Mouse (Mus musculus) ES-CJ7 (cell line): ENCODE measurements around the gene Gm11127.
"Not testable (repeated sequence)": the region's sequence is repeated elsewhere in the genome, so short reads cannot be mapped to it uniquely, and the experiment has no call there.

Experiments used
- DNase-seq: peaks from one replicate; pipeline ENCODE4 v3.0.0; 2011; ENCODE audit warnings: low read depth, low spot score

The Gm11127 gene

DNA sequence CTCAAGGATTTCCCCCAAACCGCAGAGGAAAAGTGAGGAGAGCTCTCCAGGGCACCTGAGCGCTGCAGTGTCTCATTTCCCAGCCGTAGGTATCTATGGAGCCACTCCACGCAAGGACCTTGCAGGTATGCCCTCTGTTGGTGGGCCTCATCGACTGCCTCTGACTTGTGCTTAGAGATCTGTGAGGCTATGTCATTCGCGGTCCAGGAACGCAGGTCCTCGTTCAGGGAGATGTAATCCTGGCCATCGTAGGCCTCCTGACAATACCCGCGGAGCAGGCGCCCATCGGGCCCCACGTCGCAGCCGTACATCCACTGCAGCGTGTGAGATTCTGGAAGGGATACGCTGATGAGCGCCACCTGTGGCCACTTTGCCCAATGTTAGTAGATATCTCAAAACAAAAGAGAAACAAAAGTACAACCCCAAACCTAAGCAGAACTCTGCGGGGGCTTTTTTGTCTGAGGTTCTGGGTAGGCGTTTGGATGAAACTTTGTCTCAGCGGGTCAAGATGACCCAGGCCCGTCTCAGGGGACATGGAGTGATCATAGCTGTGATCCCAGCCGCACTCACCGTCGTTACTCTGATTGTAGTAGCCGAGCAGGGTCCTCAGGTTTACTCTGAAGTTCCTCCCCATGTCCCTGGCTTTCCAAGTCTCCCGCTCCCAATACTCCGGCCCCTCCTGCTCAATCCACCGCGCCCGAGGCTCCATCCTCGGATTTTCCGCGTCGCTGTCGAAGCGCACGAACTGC lies 26.4 kb downstream of the Gm11127 start:
- DNase-seq: peak; percentile 38

DNA sequence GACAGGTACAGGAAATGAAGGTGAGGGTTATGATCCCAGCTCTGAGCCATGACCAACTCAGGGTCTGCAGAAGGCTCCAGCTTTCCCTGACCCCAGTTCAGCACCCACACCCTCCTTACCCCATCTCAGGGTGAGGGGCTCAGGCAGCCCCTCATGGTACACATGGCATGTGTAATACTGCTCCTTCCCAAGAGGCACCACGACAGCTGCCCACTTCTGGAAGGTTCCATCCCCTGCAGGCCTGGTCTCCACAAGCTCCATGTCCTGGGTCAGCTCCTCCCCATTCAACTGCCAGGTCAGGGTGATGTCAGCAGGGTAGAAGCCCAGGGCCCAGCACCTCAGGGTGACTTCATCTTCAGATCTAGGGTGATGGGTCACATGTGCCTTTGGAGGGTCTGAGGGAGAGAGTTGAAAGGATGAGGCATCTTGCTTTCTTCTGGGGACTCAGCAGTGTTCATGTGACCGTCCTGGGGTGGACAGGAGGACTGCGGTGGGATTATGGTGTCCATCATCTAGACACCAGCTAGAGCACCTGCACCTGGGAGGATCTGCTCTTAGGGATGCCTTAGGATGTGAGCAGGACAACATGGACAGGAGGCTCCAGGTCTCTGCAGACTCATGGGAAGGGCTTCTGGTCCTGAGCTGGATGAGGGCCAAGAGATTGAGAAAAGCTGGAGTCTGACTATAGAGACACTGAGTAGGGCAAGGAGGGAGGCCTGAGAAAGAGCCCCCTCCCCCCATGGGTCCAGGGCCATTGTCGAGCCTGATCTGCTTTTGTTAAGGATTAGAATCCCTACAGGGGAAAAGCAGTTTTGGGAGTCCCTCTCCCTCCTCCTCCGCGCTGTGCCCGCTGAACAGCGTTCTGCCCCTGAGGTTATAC lies 27.2 kb downstream of the Gm11127 start:
- DNase-seq: not testable (repeated sequence)

DNA sequence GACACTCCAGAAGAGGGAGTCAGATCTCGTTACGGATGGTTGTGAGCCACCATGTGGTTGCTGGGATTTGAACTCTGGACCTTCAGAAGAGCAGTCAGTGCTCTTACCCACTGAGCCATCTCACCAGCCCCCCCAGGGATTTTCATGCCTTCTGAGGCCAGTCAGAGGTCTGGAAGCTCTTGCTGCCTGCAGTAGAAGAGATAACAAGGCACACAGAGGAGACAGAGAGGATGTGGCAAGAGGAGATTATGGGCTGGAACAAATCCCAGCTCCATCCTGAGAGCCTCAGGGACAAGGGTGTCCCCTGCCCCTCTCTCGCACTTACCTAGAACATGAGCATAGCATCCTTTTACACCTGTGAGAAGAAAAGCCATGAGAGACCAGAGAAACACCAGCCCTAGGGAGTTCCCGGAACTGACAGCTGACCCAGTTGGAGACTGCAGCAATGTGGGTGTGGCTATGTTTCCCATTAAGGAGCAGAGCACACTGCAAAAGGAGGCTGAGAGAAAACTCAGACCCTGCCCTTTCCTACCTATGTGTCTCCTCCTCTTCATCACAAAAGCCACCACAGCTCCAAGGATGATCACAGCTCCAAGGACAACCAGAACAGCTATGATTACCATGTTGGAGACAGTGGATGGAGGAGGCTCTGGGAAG lies 28.0 kb downstream of the Gm11127 start:
- peak; percentile 51 for DNase-seq

DNA sequence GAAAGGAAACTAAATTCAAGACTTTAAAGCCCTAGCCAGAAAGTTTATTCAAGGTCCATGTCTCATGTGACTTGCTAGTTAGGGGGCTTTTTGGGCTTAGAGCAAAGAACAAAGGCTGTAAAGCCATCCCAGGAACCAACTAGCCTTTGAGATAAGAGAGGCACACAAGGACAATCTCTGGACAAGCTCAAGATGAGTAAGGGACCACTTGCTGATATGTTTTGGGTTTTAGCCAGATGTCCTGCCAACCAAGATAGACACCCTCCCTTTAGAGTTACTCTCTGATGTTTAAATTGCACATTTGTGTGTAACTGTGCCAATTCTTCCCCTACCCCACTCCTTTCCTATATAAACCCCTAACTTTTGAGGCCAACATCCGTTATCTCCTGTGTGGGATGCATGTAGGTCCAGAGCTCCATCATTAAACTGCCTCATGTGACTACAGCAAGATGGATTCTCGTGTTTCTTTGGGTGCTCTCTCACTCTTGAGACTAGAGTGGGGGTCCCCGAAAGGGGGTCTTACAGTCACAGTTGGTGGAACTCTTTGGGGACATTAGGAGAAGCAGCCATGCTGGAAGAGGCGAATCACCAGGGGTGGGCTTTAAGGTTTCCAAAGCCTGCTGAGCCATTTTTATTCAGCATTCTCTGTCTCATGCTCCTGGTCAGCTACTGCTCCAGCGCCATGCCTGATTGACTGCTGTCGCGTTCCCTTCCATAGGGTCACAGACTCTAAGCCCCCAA lies 29.1 kb downstream of the Gm11127 start:
- DNase-seq: no peak

DNA sequence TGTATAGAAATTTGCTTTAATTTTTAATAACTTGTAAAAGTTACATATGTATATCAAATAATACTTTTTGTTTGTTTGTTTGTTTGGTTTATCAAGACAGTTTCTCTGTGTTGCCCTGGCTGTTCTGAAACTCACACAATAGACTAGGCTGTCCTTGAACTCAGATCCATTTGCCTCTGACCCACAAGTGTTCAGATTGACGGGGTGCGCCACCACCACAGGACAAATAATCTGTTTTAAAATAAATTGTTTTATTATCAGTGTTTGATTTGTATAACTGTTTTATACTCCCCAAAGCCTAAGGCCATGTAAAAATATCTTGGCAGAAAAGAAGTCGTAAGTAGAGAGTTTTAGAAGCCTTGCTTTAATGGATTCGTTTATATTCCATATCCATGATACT lies 30.5 kb downstream of the Gm11127 start:
- DNase-seq: no peak

DNA sequence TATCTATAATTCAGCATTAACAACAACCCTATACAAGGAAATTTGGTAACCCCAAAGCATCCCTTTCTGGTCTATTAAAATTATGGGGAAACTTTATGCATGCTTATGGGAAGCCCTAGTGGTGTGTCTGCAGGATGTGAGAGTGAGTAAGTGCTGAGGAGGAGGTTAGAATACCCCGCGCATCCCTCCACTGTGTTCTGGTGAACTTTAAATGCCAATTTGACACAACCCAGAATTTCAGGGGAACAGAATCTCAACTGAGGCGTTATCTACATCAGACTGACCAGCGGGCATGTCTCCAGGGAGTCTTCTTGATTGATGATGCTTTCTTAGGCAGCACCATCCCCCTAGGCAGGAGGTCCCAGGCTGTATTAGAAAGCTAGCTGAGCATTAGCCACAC lies 32.3 kb downstream of the Gm11127 start:
- DNase-seq: no peak

DNA sequence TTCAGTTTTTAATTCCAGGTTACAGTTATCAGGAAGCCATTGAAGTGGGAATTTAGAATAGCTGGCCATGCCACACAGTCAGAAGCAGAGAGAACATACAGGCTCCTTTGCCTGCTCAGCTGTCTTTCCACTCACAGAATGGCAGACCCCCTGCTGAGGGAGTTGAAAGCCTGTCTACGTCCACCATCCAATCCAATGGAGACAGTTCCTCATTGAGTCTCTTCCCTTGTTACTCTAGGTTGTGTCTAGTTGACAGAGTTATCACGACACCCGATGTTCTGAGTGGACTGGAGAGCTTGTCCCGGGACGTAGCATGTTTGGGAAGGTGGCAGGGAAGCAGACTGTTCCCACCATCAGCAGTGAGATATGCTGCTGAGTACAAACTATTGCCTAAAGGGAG lies 33.0 kb downstream of the Gm11127 start:
- DNase-seq: no peak

DNA sequence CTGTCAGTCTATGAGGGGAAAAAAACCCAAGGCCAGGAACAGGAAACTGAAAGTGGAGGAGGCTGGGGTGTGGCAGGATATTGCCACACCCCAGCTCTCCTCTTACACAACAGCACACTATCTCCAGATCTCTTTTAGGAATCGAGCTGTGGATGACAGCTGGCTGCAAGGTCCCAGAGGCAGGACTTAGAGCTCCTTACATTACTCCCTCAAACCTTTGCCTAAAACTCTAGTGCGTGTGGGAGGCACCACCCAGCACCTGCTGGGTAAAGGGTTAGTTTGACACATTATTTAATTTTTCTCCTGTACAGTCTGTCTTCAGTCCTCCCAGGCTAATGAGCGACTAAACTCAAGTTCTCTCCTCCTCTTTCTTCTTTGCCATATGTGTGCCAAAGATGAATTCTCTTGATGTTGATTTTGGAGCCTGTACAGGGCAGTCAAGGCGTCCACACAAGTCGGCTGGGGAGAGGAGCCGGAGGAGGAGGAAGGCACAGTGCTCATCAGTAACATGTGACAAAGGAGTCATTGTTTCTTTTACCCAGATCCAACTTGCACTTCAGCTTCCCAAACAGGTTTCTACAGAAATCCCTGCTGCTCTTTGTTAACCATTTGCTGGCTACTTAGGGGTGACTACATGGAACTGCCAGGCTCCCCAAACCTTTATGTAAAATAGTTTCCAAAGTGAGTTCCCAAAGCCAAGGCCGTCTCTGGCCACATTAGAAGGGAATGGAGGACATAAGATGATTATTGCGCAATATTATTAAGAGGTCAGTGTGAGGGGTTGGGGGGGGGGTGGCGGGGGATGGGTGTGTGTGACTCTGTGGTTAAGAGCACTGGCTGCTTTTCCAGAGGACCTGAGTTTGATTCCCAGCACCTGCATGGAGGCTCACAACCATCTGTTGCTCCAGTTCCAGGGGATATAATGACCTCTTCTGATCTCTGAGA lies 34.2 kb downstream of the Gm11127 start:
- DNase-seq: no peak

DNA sequence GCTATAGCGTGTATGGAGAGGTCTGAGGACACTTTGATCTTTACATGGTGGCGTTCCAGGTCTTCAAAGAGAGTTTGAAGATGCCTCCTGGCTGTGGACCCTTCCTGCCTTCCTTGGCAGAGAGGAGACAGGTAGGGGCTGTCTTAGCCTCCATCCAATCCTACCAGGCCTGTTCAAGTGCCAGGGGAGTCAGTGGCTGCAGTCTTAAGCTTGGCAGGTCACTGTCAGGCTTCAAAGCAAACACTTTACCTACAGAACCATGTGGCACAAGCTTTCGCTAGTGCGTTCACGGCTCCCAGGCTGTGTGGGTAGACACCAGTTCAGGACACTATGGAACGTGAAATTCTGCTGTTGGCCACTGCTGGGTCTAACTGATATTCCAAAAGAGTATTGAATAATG lies 35.2 kb downstream of the Gm11127 start:
- DNase-seq: no peak

DNA sequence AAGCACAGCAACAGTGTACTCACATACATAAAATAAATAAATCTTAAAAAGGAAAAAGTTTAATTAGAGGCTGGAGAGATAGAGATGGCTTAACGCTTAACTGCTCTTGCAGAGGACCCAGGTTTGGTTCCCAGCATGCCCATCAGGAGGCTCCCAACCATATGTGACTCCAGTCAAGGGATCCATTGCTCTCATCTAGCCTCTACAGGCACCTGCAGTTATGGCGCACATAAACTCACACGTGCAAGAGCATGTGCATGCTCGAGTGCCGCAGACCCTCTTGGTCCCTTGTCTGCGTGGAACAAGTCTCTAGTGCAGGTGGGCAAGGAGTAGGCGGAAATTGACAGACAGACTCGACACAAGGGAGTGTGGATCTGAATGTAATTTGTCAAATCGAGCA lies 36.1 kb downstream of the Gm11127 start:
- DNase-seq: no peak

DNA sequence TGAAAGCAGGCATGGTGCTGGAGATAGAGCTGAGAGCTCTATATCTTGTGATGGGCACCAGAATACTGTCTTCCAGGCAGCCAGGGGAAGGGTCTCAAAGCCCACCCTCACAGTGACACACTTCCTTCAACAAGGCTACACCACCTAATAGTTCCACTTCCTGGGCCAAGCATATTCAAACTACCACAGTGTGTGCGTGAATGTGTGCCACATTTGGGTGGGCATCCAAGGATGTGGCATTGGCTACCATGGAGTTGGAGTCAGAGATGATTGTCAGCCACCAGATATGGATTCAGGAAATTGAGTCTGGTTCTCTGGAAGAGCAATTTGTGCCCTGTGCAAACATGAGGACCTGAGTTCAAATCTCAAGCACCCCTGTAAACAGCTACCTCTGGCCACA lies 36.9 kb downstream of the Gm11127 start:
- DNase-seq: no peak

DNA sequence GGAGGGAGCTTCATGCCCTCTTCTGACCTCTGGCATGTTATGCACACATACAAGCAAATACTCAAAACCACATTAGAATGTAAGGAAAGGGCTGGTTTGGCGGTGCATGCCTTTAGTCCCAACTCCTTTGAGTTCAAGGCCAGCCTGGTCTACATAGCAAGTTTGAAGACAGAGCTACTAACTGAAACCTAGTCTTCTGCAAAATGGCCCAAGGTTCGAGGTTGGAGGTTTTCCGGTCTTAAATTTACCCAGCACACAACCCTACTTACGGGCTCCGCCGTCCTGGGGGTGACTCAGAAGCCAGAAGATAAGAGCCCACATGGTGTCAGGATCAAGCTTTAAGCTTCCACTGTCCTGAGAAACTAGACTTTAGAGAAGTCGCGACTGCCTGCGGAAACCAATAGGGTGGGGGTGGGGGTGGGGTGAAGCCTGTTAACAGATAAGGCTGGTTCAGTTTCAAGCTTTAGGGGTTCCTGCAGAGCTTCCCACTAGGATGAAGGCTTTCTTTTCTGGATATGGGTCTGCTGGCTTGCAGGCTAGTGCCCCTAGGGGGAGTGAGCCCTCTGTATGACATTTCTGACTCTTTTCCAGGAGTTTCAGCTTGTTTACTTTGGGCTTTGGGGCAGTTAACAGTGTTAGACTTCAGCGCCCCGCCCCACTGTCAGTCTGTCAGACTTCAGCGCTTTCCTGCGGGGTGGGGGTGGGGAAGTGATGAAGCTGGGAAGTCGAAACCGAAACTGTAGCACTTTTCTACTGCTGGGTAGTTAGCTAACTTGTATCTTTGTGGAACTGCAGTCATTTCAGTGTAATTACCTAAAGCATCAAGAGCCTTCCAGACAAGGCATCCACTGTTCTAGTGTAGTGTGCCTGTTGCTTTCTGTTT lies 37.7 kb downstream of the Gm11127 start, which contains the start of gene H2-T24:
Gene H2-T24, minus strand, starts transcription at position 370 of the 883 bp plus-strand sequence.
- DNase-seq: peak; percentile 95

DNA sequence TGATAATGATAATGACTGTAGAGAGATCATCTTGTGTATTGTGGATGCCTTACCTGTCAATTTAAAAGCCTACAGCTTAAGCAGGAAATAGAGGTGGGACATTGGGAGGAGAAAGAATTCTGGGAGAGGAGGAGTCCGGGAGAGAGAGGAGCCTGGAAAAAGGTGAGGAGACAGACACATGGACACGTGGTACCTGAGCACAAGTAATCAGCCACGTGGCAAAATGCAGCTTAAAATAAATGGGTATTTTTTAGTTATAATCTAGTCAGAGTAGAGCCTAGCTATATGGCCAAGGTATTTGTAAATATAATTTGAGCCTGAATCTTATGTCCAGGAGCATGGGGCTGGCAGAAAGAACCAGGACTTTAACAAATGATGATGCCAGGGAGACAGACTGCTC lies 38.7 kb downstream of the Gm11127 start:
- no peak for DNase-seq

DNA sequence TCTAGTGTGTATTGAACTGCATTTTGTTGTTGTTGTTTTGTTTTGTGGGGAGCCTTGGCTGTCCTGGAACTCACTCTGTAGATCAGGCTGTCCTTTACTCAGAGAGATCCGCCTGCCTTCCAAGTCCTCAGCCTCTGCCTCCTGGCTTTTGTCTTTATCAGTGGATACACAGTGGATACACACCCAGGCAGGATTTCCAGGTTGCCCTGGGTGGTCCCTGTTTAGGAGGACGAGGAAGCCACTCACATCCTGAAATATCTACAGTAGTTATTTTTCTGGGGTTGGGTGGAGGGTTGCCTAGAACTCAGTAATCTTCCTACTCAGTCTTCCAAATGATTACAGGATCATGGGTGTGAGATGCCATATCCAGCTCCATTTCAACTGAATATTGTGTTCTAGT lies 39.2 kb downstream of the Gm11127 start:
- DNase-seq: no peak

DNA sequence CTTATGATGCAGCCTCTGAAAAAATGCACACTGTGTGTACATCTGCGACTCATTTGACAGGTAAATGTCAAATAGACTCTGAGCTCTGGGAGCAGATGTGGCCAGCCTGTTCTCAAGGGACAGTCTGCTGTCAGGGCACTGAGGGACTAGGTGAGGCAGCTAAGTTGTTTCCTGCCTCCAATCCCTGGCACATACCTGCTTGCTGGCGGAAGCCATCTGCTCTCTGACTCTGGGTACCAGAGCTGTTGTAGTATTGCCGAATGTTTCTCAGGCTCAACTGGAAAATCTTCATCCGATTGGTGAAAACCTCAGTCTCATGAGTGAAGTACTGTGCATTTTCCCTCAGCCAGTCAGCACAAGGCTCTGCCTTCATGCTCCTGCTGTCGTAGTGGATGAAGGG lies 41.1 kb downstream of the Gm11127 start:
- no peak for DNase-seq

DNA sequence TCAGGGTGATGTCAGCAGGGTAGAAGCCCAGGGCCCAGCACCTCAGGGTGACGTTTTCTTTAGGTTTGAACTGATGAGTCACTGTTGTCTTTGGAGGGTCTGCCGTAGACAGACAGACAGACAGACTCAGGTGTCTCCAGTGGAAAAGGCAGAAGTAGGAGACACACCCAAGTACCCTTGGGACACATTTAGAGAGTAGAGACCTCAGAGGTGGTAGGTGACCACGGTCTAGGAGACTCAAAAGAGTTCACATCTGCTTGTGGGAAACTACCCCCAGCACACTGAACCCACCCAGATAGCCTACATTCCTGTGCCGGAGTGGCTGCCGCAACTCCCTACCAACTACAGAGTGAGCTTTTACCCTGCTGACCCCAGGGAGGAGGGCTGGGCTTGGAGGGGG lies 43.2 kb downstream of the Gm11127 start:
- DNase-seq: no peak
